Mouse (Mus musculus): ENCODE measurements around the gene Nrgn. TPM values are rescaled to one million over a fixed set of nuclear protein-coding genes. Genes with fewer than 3 reads are reported as not detected.

Nrgn gene
- polyA plus RNA-seq, 1 experiment from 2014 or later: 2.9 TPM

- Histone ChIP-seq H3K9me3 (ENCODE audit: control insufficient read depth, low read length) (no peaks in the 10 kb centered on the region), H3K4me2 (no peak overlapping the region), H3K36me3 (ENCODE audit: control insufficient read depth, insufficient read depth, low read length) (no peaks in the 10 kb centered on the region), H3K27me3 (ENCODE audit: control insufficient read depth, insufficient read depth, low read length) (no peaks in the 10 kb centered on the region), H3K4me3 (ENCODE audit: low read depth, low read length) (no peak overlapping the region), H3K27ac (ENCODE audit: low read depth, low read length) (no peak overlapping the region), H3K4me1 (ENCODE audit: control insufficient read depth, insufficient read depth, low read length) (no peaks in the 10 kb centered on the region), H3K9ac (ENCODE audit: low read length) (no peak overlapping the region)
- ATAC-seq (ENCODE audit: low FRiP score) (no peak), DNase-seq (ENCODE audit: low spot score, missing footprints) (no peak)
- 84% methylated on average over 5 of the region's 5 CpGs for WGBS
These were observed 30.9 kb upstream of the Nrgn start for GRCm38 (mm10) chr9:37583594-37583993.

- Histone ChIP-seq H3K27ac (ENCODE audit: low read depth, low read length) (no peak overlapping the region), H3K9ac (ENCODE audit: low read length) (no peak overlapping the region), H3K36me3 (ENCODE audit: control insufficient read depth, insufficient read depth, low read length) (no peaks in the 10 kb centered on the region), H3K27me3 (ENCODE audit: control insufficient read depth, insufficient read depth, low read length) (no peaks in the 10 kb centered on the region), H3K9me3 (ENCODE audit: control insufficient read depth, low read length) (no peaks in the 10 kb centered on the region), H3K4me2 (no peak overlapping the region), H3K4me3 (ENCODE audit: low read depth, low read length) (no peak overlapping the region), H3K4me1 (ENCODE audit: control insufficient read depth, insufficient read depth, low read length) (no peaks in the 10 kb centered on the region)
- ATAC-seq (ENCODE audit: low FRiP score) (no peak), DNase-seq (ENCODE audit: low spot score, missing footprints) (no peak)
- 38% methylated on average over 14 of the region's 14 CpGs for WGBS
These were observed 23.8 kb upstream of the Nrgn start for GRCm38 (mm10) chr9:37576436-37576930.

- ATAC-seq (ENCODE audit: low FRiP score) (no peak), DNase-seq (ENCODE audit: low spot score, missing footprints) (no peak)
- Histone ChIP-seq H3K27me3 (ENCODE audit: control insufficient read depth, insufficient read depth, low read length) (no peaks in the 10 kb centered on the region), H3K9ac (ENCODE audit: low read length) (no peak overlapping the region), H3K9me3 (ENCODE audit: control insufficient read depth, low read length) (no peaks in the 10 kb centered on the region), H3K4me1 (ENCODE audit: control insufficient read depth, insufficient read depth, low read length) (no peaks in the 10 kb centered on the region), H3K4me3 (ENCODE audit: low read depth, low read length) (no peak overlapping the region), H3K27ac (ENCODE audit: low read depth, low read length) (no peak overlapping the region), H3K36me3 (ENCODE audit: control insufficient read depth, insufficient read depth, low read length) (no peaks in the 10 kb centered on the region), H3K4me2 (no peak overlapping the region)
- 59% methylated on average over 3 of the region's 3 CpGs for WGBS
These were observed 19.6 kb upstream of the Nrgn start for GRCm38 (mm10) chr9:37572204-37572876.

GRCm38 (mm10) chr9:37569231-37569835 is 16.6 kb upstream of the Nrgn start:
- no peak for ATAC-seq (ENCODE audit: low FRiP score)
- Histone ChIP-seq H3K4me3 (ENCODE audit: low read depth, low read length) (no peak overlapping the region), H3K9ac (ENCODE audit: low read length) (no peak overlapping the region), H3K9me3 (ENCODE audit: control insufficient read depth, low read length) (no peaks in the 10 kb centered on the region), H3K27me3 (ENCODE audit: control insufficient read depth, insufficient read depth, low read length) (no peaks in the 10 kb centered on the region), H3K4me1 (ENCODE audit: control insufficient read depth, insufficient read depth, low read length) (no peaks in the 10 kb centered on the region), H3K27ac (ENCODE audit: low read depth, low read length) (no peak overlapping the region), H3K4me2 (no peak overlapping the region), H3K36me3 (ENCODE audit: control insufficient read depth, insufficient read depth, low read length) (no peaks in the 10 kb centered on the region)
- DNase-seq (ENCODE audit: low spot score, missing footprints): no peak
- 84% methylated on average over 2 of the region's 2 CpGs for WGBS

GRCm38 (mm10) chr9:37568605-37569214 is 16.0 kb upstream of the Nrgn start:
- H3K27ac ChIP-seq (ENCODE audit: low read depth, low read length): no peak overlapping the region
- H3K4me3 ChIP-seq (ENCODE audit: low read depth, low read length): no peak overlapping the region
- no peak overlapping the region for H3K4me2 ChIP-seq
- no peak for ATAC-seq (ENCODE audit: low FRiP score)
- WGBS: 55% methylated on average over 4 of the region's 4 CpGs
- no peaks in the 10 kb centered on the region for H3K9me3 ChIP-seq (ENCODE audit: control insufficient read depth, low read length)
- H3K27me3 ChIP-seq (ENCODE audit: control insufficient read depth, insufficient read depth, low read length): no peaks in the 10 kb centered on the region
- H3K4me1 ChIP-seq (ENCODE audit: control insufficient read depth, insufficient read depth, low read length): no peaks in the 10 kb centered on the region
- H3K36me3 ChIP-seq (ENCODE audit: control insufficient read depth, insufficient read depth, low read length): no peaks in the 10 kb centered on the region
- no peak for DNase-seq (ENCODE audit: low spot score, missing footprints)
- no peak overlapping the region for H3K9ac ChIP-seq (ENCODE audit: low read length)

GRCm38 (mm10) chr9:37567892-37568604 is 15.3 kb upstream of the Nrgn start:
- no peaks in the 10 kb centered on the region for H3K9me3 ChIP-seq (ENCODE audit: control insufficient read depth, low read length)
- no peaks in the 10 kb centered on the region for H3K27me3 ChIP-seq (ENCODE audit: control insufficient read depth, insufficient read depth, low read length)
- no peaks in the 10 kb centered on the region for H3K36me3 ChIP-seq (ENCODE audit: control insufficient read depth, insufficient read depth, low read length)
- DNase-seq (ENCODE audit: low spot score, missing footprints): no peak
- ATAC-seq (ENCODE audit: low FRiP score): no peak
- WGBS: 51% methylated on average over 15 of the region's 15 CpGs
- no peak overlapping the region for H3K4me2 ChIP-seq
- H3K27ac ChIP-seq (ENCODE audit: low read depth, low read length): no peak overlapping the region
- H3K9ac ChIP-seq (ENCODE audit: low read length): no peak overlapping the region
- H3K4me1 ChIP-seq (ENCODE audit: control insufficient read depth, insufficient read depth, low read length): no peaks in the 10 kb centered on the region
- H3K4me3 ChIP-seq (ENCODE audit: low read depth, low read length): no peak overlapping the region

- H3K4me3 ChIP-seq (ENCODE audit: low read depth, low read length): no peak overlapping the region
- ATAC-seq (ENCODE audit: low FRiP score) (no peak), DNase-seq (ENCODE audit: low spot score, missing footprints) (no peak)
- no peak overlapping the region for H3K9ac ChIP-seq (ENCODE audit: low read length)
- H3K9me3 ChIP-seq (ENCODE audit: control insufficient read depth, low read length): no peaks in the 10 kb centered on the region
- H3K4me1 ChIP-seq (ENCODE audit: control insufficient read depth, insufficient read depth, low read length): no peaks in the 10 kb centered on the region
- WGBS: 62% methylated on average over 5 of the region's 5 CpGs
- H3K4me2 ChIP-seq: no peak overlapping the region
- no peak overlapping the region for H3K27ac ChIP-seq (ENCODE audit: low read depth, low read length)
- H3K27me3 ChIP-seq (ENCODE audit: control insufficient read depth, insufficient read depth, low read length): no peaks in the 10 kb centered on the region
- no peaks in the 10 kb centered on the region for H3K36me3 ChIP-seq (ENCODE audit: control insufficient read depth, insufficient read depth, low read length)
These were observed 14.8 kb upstream of the Nrgn start for GRCm38 (mm10) chr9:37567454-37567853.

GRCm38 (mm10) chr9:37567019-37567418 is 14.3 kb upstream of the Nrgn start:
- Histone ChIP-seq H3K4me1 (ENCODE audit: control insufficient read depth, insufficient read depth, low read length) (no peaks in the 10 kb centered on the region), H3K4me2 (no peak overlapping the region), H3K9me3 (ENCODE audit: control insufficient read depth, low read length) (no peaks in the 10 kb centered on the region), H3K9ac (ENCODE audit: low read length) (no peak overlapping the region), H3K4me3 (ENCODE audit: low read depth, low read length) (no peak overlapping the region), H3K27me3 (ENCODE audit: control insufficient read depth, insufficient read depth, low read length) (no peaks in the 10 kb centered on the region), H3K36me3 (ENCODE audit: control insufficient read depth, insufficient read depth, low read length) (no peaks in the 10 kb centered on the region), H3K27ac (ENCODE audit: low read depth, low read length) (no peak overlapping the region)
- ATAC-seq (ENCODE audit: low FRiP score): no peak
- 95% methylated on average over 2 of the region's 2 CpGs for WGBS
- DNase-seq (ENCODE audit: low spot score, missing footprints): no peak

GRCm38 (mm10) chr9:37563805-37564204 is 11.1 kb upstream of the Nrgn start:
- WGBS: 64% methylated on average over 1 of the region's 1 CpGs
- H3K4me2 ChIP-seq: no peak overlapping the region
- ATAC-seq (ENCODE audit: low FRiP score): no peak
- H3K4me3 ChIP-seq (ENCODE audit: low read depth, low read length): no peak overlapping the region
- DNase-seq (ENCODE audit: low spot score, missing footprints): no peak
- H3K27ac ChIP-seq (ENCODE audit: low read depth, low read length): no peak overlapping the region
- no peaks in the 10 kb centered on the region for H3K36me3 ChIP-seq (ENCODE audit: control insufficient read depth, insufficient read depth, low read length)
- no peak overlapping the region for H3K9ac ChIP-seq (ENCODE audit: low read length)
- no peaks in the 10 kb centered on the region for H3K4me1 ChIP-seq (ENCODE audit: control insufficient read depth, insufficient read depth, low read length)
- no peaks in the 10 kb centered on the region for H3K27me3 ChIP-seq (ENCODE audit: control insufficient read depth, insufficient read depth, low read length)
- H3K9me3 ChIP-seq (ENCODE audit: control insufficient read depth, low read length): no peaks in the 10 kb centered on the region
